Mouse (Mus musculus) cerebellum, adult 2 months (tissue): ENCODE results near the gene H2al1a.
"Not testable (repeated sequence)": the region's sequence is repeated elsewhere in the genome, so short reads cannot be mapped to it uniquely, and the experiment has no call there.

ENCODE experiments used
- CTCF ChIP-seq: fragments of 200-500 bp; IDR thresholded peaks from 2 replicates; pipeline ENCODE4 v1.5.1; 2011; ENCODE audit warnings: low read depth, mild to moderate bottlenecking, control low read depth, low read length, moderate library complexity, borderline replicate concordance; ENCODE audit not compliant: insufficient read depth
- POLR2A ChIP-seq: fragments of 200-500 bp; IDR thresholded peaks from 2 replicates; pipeline ENCODE4 v1.6.1; 2011; ENCODE audit warnings: low read length, control low read depth, borderline replicate concordance; ENCODE audit not compliant: insufficient read depth

- not testable (repeated sequence) for TF ChIP-seq CTCF, POLR2A
Observed at GRCm38 (mm10) chrX:11305355-11305754, 6.3 kb downstream of the H2al1a start, which contains the start of gene H2al1c.
